Mouse (Mus musculus): ENCODE measurements around the gene Dll1.
A peak's percentile ranks its signal among the peaks of the same experiment; 100 is the strongest.

The Dll1 gene

DNA sequence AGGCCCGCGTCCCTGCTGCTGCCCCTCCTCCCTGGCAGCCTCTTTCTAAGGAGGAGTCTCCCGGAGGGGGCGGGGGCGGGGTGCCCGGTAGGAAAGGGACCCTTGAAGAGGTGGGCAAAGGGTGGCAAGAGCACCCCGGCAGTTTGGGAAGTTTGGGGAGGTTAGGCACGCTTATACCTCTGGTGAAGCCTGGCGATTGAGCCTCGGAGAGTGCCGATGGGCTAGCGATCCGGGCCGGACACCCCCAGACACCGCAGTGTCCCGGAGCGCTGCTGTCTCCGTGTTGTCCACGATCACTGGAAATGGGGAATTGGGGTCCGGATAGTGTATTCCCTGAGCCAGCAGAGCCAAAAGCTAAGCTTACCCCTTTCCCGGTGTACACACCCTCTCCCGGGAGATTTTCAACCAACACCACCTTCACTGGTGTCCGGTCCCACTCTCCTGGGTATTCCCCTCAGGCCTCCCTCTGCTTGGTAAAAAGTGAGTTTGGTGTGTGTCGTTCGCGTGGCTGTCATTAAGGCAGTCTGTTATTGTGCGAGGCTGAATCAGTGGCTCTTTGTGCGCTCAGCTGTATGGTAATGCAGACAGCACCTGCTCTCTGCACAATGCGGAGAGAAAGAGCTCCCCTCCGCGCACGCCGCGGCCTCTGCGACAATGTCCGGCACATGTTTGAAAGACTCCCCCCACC is at the start of gene Dll1:
Dll1 (minus strand) TSS at position 379 of the 688 bp plus-strand sequence.
- no peak for DNase-seq

DNA sequence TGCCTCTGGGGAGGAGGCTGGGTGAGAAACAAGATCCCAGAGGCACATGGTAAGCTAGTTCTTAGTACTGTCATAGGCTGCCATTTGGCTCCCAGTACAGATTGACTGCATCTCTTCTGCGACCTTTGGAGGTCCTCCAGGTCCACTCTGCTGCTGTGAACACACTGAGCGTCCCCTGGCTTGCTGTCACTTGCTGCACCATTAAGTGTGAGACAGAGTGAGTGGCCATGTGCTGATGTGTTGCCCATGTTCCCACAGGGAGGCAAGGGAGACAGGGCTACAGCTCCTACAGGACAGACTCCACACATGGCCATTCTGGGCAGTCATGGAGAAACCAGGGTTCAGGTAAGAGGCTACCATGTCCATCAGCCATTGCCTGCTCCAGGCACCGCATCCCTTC is 49.3 kb upstream of the Dll1 start:
- DNase-seq, result no peak

DNA sequence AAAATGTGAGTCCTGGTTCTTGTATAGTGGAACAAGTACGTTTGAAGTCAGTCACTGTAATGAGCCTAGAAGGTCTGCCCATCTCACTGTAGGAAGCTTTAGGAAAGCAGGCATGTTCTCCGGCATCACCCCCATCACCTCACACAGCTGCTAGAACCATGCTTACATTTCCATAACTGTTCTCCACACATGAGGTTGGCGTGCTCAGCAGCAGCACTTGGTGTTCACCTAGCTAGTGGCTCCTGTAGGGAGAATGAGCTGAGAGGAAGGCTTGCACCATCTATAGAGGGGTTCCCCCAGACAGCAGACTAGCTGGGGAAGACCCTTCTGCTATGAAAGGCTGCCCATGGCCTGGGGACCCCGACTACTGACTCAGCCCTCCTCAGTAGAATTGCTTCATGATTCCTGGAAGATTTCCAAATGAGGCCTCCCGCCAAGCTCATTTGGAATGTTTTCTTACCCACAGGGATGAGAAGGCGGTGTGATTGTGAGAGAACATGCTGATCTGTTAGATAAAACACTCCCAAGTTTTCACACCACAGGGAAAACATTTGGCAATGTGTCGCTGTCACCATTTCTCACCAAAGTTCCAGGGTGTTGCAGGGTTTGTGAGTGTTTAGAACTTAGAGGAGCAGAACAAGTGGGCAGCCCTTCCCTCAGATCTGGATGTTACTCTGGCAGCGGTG is 46.6 kb upstream of the Dll1 start:
- DNase-seq, result peak; percentile 22

DNA sequence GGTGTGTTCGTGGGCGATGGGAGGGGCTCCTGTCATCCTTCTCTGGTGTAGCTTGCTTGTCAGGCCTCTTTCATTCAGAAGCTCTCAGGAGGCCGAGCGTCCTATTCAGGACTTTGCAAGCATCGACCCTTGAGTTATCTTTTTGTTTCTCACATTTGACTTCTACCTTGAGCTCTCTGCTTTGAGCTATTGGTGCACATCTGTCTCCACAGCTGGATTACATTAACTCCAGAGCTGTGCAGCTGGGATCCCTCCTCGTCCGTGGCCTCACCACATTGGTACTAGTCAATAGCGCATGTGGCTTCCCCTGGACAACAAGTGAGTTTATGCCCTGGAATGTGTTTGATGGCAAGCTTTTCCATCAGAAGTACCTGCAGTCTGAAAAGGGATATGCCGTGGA is 46.0 kb upstream of the Dll1 start:
- DNase-seq, result no peak

DNA sequence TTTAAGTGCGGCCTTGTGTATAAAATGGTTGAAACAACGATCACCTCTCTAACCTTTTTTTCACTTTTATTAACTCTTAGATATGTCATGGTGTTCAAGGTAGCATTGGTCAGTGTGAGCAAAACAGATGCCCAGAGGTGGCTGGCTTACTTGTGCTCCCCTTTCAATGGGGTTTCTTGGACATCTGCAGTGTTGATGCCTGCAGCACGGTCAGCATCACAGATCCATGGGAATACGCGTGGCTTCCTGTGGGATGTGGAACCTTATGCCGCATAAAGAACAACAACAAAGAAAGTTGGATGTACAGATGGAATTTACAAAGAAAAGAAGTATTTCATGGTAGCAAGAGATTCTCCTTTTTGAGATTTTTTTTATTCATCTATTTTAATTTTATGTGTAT is 44.8 kb upstream of the Dll1 start:
- no peak for DNase-seq

DNA sequence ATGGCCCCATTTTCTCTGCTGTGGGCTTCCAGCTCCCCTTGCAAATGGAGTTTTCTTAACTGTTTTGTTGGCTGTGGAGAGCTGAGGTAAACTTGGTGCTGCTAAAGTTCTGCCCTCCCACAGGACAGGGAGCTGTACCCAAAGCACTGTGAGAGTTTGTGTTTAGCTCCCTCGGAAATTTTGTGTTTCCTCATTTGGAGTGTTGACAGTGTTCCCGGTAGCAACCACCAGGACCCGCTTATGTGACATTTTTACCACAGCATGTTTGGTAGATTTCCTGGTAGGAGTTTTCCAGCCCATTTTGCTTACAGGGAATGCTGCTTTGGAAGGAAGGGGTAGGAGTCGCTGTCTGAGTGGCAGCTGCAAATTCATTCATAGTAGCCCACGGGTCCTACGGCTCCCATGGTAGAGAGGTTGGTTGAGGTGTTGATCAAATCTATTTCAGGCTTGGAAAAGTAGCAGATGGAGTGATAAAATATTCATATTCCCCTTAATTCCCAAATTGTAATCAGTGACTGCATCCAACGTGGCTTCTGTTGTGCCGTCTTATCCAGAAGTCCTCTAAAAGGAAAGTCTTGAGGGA is 43.4 kb upstream of the Dll1 start:
- no peak for DNase-seq

DNA sequence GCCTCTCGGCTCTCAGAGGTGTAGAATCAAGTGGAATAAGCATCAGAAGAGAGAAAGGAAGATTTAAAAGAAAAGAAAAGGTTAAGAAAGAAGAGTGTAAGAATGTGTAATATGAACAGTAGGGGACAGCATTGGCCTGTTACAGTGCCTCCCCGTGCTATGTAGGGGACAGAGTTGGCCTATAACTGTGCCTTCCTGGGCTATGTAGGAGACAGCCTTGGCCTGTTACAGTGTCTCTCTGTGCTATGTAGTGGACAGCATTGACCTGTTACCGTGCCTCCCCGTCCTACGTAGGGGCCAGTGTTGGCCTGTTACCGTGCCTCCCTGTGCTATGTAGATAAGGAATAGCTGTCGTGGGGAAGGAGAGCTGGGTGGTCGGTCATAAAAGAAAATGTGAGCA is 42.9 kb upstream of the Dll1 start:
- no peak for DNase-seq

DNA sequence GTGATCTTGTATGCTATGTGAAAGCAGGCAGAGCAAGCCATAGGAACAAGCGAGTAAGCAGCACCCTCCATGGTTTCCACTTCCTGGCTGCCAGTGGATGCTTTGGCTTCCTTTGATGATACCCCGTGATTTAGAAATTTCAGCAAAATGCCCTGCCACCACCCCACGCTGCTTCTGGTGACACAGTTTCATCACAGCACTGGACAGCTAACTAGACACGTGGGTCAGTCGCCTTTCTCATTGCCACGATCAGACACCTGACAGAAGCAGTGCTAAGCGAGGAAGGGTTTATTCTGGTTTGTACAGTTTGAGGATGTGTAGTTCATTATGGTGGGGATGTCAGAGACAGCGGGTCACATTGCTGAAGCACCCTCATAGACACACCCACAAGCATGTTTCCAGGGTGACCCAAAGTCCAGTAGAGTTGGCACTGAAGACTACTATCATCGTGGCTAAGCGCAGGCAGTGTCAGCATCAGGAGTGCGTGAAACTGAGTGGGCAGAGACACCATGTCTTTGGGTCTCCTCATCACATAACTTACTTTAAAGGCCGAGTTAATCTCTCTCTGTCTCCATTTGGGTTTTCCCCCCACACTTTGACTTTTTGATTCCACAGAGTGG is 40.0 kb upstream of the Dll1 start:
- DNase-seq, result no peak

DNA sequence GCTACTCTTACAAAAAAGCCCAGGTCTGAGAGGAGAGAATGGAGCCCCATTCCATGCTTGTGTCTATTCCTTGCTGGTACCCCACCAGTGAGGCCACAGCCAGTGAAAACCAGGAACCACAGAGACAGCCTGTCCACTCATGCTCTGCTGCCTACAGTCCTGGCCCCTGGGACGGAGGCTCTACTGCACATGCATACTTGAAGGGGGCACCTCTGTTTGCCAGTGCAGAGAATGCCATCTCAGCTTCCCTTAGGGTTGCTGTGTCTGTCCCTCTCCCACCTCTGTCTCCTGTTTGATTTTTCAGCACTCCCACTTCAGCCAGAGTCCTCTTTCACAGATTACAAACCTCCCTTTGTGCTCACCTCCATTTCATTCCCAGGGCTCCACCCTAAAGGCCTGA is 34.2 kb upstream of the Dll1 start:
- DNase-seq, result no peak

DNA sequence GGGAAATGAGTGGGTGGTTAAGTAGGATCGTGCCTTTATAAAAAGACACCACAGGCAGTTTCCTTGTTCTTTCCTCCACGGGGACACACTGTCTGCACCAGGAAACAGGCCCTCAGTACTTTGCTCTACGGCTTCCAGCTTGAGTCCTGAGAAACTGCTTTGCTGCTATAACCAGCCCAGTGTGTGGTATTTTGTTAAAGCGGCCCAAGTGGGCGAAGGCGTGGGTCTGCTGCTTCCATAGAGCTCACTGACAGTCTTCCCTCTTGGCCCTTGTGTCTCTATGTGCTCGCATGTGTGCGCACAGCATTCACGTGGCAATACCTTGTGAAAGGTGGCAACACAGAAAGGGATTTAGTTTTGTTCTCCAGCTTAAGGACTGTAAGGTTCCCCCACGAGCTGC is 32.6 kb upstream of the Dll1 start:
- no peak for DNase-seq

DNA sequence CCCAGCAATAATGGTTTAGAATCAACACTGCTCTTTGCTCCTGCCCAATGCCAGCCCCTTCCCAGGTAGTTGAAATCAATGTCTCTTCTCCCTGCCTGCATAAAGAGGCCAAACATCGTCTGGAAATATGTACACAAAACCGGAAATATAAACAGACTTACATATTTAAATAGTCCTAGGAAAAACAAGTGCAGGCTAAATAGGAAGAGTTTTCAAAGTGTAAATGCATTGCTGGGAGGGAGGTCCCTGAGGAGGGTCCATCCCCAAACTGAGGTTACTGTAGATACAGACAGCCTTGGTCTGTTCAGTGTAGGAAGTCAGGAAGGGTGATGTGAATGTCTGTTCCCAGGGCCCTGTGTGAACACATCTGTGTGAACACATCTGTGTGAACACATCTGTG is 29.9 kb upstream of the Dll1 start:
- no peak for DNase-seq

DNA sequence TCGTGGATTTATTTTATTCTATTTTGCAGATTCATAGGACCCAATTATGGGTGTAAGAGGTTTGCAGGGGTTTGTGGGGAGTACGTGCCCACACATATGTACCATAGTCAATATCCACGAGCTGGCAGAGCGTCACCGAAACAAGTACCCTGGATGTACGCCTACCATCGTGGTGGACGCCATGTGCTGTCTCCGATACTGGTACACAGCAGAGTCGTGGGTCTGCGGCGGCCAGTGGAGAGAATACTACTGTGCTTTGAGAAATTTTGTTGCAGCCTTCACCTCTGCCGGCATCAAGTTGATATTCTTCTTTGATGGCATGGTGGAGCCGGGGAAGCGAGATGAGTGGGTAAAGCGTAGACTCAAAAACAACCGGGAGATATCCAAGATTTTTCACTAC is 25.0 kb upstream of the Dll1 start:
- DNase-seq, result no peak

DNA sequence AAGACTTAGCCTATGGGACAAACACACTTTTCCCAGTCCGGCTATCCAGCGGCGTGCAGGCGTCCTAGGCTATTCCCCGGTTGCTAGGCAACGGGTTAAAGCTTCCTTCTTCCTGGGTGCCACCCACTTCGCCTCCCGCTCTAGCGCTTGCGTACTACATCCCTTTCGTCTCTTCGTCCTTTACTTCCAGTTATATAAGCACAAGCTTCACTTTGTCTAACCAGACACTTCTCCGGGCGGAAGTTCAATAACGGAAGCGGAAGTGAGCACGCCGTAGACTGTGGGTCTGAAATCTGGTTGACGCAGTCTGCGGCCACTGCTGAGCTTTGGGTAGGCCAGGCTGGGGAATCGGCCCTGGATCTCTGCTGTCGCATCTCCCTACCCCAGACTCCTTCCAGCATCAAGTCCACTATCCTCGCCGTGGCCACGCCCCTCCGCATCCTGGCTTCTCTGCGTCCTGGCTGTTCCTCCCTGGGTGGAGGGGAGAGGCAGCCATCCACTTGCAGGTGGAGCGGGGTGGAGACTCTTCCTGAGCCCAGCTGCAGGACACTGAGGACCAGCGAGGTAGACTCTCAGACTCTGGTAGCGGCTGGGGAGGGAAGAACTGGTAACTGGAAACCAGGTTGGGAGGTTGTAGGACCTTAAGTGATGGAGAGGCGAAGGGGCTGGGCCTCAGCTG is 19.5 kb upstream of the Dll1 start, which contains the start of gene Fam120b:
Fam120b (plus strand) TSS at position 206 of the 679 bp plus-strand sequence.
- DNase-seq, result peak; percentile 95

DNA sequence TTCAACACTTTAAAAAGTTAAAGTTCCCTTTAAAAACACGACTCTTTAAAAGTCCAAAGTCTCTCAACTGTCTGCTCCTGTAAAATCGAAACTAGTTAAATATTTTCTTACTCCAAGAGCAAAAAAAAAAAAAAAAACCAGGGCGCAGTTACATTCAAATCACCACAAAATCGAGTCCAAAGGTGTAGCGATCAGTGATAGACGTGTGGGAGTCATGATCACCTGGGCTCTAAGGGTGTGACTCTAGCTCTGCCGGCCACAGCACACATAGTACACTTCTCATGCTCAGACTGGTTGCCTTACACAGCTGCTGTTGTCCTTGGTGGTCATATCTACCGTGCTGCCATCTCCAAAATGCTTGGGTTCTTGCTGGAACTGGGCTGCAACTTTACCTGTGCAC is 12.7 kb upstream of the Dll1 start:
- no peak for DNase-seq

DNA sequence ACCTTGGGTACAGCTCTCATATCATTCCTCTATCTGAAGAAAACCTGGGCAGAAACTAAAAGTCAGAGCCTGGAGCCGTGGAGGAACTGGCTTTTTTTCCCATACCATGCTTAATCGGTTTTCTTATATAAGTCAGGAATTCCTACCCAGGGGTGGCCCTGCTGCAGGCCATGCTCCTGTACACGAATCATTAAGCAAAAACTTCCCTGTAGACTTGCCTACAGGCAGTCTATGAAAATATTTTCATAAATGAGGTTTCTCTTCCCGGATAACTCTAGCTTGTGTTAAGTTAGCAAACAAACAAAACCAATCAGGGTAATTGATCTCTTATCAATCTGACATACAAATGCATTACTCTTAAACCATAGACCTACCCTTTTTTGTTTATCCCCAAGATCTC is 12.2 kb upstream of the Dll1 start:
- DNase-seq, result no peak

DNA sequence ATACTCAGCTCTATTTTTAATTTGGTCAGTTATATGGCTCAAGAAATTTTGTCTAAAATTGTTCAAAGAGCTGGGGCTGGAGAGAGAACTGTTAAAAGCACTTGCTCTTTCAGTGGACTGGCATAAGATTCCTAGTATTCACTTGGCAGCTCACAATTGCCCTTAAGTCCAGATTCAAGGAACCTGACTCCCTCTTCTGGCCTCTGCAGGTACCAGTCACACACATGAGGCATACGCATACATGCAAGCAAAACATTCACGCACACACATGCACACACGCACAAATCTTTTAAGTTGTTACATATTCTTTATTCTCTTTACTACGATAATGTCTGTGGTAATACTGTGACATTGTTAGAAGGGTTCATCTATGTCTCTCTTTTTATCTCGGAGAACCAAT is 6.7 kb upstream of the Dll1 start:
- no peak for DNase-seq

DNA sequence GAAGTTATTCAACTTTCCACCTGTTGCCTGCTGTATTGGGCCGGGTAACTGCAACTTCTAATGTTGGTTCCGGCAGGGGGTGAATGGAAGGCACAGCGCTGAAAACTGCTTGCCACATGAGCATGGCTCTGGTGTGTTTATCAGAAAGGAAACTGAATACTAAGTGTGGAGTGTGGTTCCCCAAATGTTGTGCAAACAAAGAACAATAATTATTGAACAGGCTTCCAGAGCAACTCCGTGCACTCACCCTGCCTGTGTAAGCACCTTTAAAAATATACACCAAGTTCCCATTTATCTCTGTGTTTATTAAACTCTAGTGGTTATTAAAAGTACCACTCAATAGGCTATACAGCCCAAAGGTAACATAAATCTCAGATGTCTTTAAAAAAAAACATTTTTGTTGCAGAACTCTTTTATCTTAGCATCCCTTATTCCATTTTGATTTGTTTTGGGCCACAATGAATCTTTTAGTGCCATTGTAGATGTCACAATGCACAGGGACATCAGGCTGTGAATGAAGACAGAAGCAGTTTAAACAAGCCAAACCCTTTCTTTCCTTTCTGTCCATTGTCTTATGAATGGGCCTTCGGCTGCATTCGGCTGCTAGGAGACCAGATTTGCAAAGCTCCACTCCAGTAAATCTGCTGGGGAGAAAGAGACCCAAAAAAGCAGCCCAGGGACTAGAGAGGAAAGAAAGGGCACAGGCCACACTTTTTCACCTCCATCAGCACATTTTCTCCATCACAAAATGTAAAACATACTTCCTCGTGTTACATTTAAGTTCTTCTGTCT is 5.4 kb upstream of the Dll1 start:
- DNase-seq, result no peak

DNA sequence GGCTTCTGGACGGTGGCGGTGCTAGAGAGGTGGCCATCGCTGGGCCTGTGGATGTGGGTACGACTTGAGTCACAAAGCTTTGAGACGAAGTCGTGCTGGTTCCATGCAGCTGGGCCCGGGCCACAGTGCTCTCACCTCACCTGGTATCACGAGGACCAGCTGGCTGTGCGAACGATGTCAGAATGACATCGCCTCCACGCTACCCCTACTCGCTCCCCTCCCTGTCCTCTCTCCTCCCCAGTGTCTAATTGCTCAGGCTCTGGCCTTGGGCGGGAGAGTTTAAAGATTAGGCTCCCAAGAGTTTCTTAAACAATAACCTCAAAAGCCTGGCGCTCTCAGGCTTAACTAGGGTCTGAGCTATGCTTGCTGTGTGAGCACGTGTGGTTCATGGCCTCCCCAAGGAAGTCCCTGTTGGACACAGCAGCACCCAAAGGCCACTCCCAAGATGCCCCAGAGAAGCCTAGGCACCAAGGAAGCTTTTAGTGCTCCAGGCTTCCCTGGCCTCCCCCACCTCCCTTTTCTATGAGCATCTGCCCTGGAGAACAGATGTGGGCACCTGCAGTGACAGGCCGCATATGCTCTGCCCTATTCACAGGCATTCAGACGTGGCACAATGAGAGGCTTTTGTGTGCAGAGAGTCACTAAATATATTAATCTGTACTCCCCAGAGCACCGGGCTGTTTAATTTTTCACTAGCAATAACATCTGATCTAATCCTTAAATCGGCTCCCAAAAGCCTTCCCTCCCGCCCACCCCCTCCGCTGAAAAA is 4.6 kb upstream of the Dll1 start:
- no peak for DNase-seq

DNA sequence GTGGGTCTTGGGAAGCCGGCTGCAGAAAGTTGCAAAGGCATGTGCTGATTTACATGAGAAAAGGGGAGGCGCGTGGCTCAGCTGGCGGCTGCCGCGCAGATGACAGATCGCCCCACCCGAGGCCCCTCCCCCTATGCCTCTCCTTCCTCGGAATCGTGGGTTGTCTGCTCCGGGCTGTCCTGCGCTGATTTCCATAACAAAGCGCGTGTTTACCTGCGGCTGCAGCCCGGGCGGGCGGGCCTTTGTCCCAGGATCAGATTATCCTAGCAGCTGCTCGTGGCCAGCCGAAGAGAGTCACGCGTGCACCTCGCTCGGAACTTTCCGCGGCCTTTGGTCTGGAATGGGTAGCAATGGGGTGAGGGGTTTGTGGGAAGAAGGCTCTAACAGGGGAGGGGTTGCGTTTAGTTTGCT is 4.0 kb upstream of the Dll1 start:
- DNase-seq, result peak; percentile 69

DNA sequence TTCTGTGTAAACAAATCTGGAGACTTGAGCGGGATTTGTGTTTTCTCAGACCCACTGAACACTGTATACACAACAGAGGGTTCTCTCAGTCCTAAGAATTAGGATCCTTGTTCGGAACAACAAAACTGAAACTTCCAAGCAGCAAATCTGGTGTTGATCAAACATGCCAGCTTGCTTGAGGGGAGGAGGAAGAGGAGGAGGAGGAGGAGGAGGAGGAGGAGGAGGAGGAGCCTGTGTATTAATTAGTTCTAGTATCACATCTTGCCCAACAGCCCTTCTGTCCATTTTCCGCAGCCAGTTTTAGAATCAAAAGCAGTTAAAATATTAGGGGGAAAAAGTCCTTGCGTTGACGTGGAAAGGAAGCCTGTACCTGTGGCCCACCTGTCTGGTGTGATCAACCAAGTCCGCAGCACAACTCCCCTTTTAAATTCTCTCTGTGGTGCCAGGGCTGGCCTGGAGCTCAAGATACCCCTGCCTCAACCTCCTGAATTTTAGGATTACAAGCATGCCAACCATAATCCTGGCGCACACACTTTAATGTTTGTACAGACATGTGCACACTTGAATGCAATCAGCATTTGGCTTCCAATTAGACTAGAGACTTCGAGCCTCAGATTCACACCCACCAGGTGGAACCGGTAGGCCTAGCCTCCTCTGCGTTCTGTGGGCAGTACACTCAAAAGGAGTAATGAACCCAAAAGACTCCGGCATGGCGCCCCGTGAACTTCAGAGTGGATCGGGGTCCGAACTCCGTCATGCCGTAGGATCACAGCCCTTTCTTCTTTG is 3.3 kb upstream of the Dll1 start:
- DNase-seq, result no peak

Data from lung, postnatal 10 days (tissue).